Mouse (Mus musculus) embryonic facial prominence, embryonic 14.5 days (tissue): ENCODE results near the gene Cdc5l. TPM values are rescaled to one million over a fixed set of nuclear protein-coding genes. Genes with fewer than 3 reads are reported as not detected.
"Not testable (repeated sequence)": the region's sequence is repeated elsewhere in the genome, so short reads cannot be mapped to it uniquely, and the experiment has no call there.

Experiments used
- ATAC-seq: fragments of 200-750 bp; cut with Nextera tagmentation; 2 replicates; pipeline ENCODE4 v1.8.0; 2017; ENCODE audit warnings: low read depth, moderate number of reproducible peaks, moderate TSS enrichment
- DNase-seq: peaks from one replicate; pipeline ENCODE4 v3.0.0-alpha.2; 2015; ENCODE audit warnings: low spot score
- H3K27ac ChIP-seq: fragments of 300-500 bp; sonication (generic); replicated peaks from 2 replicates; pipeline ENCODE4 v1.5.1; 2014; ENCODE audit warnings: low read depth, mild to moderate bottlenecking, low read length, moderate library complexity
- H3K27me3 ChIP-seq: fragments of 300-500 bp; sonication (generic); replicated peaks from 2 replicates; pipeline ENCODE4 v1.6.1; 2014; ENCODE audit warnings: low read length; ENCODE audit not compliant: control insufficient read depth, insufficient read depth
- H3K36me3 ChIP-seq: fragments of 300-500 bp; sonication (generic); 2 replicates; pipeline ENCODE4 v1.6.1; 2014; ENCODE audit warnings: low read length, mixed read lengths; ENCODE audit not compliant: control insufficient read depth, insufficient read depth
- H3K4me1 ChIP-seq: fragments of 300-500 bp; sonication (generic); 2 replicates; pipeline ENCODE4 v1.6.1; 2014; ENCODE audit warnings: antibody characterized with exemption, low read length; ENCODE audit not compliant: control insufficient read depth, insufficient read depth
- H3K4me2 ChIP-seq: fragments of 300-500 bp; sonication (generic); 2 replicates; pipeline ENCODE4 v1.6.1; 2014; ENCODE audit warnings: low read depth, mild to moderate bottlenecking, low read length, moderate library complexity, mixed read lengths
- H3K4me3 ChIP-seq: fragments of 300-500 bp; sonication (generic); 2 replicates; pipeline ENCODE4 v1.5.1; 2014; ENCODE audit warnings: low read depth, mild to moderate bottlenecking, low read length
- H3K9ac ChIP-seq: fragments of 300-500 bp; sonication (generic); 2 replicates; pipeline ENCODE4 v1.6.1; 2014; ENCODE audit warnings: low read depth, mild to moderate bottlenecking, low read length, moderate library complexity, mixed read lengths
- H3K9me3 ChIP-seq: fragments of 300-500 bp; sonication (generic); 2 replicates; pipeline ENCODE4 v1.6.1; 2016; ENCODE audit warnings: low read length; ENCODE audit not compliant: control insufficient read depth
- WGBS: fragments of 180-500 bp; shearing (Covaris S2); extraction: QIAGEN DNeasy Blood & Tissue Kit; methylation state at CpG from one replicate; pipeline ENCODE4 v1.1.7; 2014; 5-methylcytosine and 5-hydroxymethylcytosine counted together
- polyA plus RNA-seq: library from polyadenylated mRNA; unstranded; fragments of >200 nt; fragmentation: Nextera tagmentation; extraction: Ambion mirVana; gene quantifications from 2 replicates; pipeline ENCODE4 v1.2.1, GENCODE M21; 2014

The Cdc5l gene
- polyA plus RNA-seq, 1 experiment from 2014 or later, result 60.1 TPM

DNA sequence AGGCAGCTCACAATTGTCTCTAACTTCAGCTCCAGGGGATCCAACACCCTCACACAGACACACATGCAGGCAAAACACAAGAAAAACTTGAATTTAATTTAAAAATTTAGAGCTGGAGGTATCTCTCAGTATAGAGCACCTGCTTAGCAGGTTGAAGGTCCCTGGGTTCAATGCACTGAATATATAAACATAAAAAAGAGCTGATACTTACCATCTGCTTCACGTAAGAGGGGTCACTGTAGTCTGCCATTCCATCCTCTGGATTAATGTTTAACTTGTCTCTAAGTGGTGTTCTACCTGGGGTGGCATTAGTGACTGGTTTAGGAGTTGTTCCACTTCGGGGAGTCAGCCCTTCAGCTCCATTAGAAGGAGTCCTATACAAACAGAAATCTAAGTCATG lies 21.9 kb downstream of the Cdc5l start:
- WGBS, result 89% methylated on average over 2 of the region's 2 CpGs
- not testable (repeated sequence) for DNase-seq, H3K4me2 ChIP-seq, ATAC-seq, H3K9ac ChIP-seq, H3K27ac ChIP-seq, H3K4me1 ChIP-seq, H3K4me3 ChIP-seq, H3K9me3 ChIP-seq, H3K27me3 ChIP-seq
- H3K36me3 ChIP-seq, result peaks cover 89% of the 10 kb centered on the region

DNA sequence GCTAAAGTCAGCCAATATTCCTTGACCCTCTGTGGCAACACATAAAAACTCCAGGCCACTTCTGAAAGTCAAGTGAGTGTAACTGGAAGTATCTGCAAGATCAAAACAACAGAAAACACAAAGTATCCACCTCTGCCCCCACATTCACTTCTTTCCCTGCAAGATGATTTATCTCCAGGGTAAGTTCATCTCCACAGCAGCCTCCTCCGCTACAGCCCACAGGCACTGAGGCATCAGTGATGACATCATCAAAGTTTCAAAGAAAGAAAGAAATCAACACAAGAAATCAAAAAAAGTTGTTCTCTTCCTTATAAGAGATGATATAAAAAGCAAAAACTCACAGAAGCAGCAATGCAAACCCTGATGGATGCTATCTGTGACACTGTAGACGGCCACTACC lies 24.8 kb downstream of the Cdc5l start:
- H3K9ac ChIP-seq, result no peak overlapping the region
- H3K27ac ChIP-seq, result no peak overlapping the region
- H3K27me3 ChIP-seq, result no peaks in the 10 kb centered on the region
- H3K4me3 ChIP-seq, result no peak overlapping the region
- H3K36me3 ChIP-seq, result peaks cover 86% of the 10 kb centered on the region
- ATAC-seq (no peak), DNase-seq (no peak)
- no peak overlapping the region for H3K4me2 ChIP-seq
- no peaks in the 10 kb centered on the region for H3K9me3 ChIP-seq
- 94% methylated on average over 2 of the region's 2 CpGs for WGBS
- H3K4me1 ChIP-seq, result no peaks in the 10 kb centered on the region

DNA sequence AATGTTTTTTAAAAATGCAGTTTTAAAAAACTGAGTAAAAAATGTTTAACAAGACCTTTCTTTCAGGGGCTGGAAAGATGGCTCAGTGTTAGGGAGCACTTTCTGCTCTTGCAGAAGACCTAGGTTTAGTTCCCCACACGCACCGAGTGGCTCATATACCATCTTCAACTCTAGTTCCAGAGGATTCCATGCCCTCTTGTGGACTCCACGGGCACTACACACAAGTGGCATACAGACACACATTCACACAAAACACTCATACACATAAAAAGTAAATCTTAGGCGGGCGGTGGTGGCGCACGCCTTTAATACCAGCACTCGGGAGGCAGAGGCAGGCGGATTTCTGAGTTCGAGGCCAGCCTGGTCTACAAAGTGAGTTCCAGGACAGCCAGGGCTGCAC lies 27.3 kb downstream of the Cdc5l start:
- Histone ChIP-seq H3K4me3 (no peak overlapping the region), H3K4me1 (peaks cover 8% of the 10 kb centered on the region; the same call in 1 of the 2 replicates), H3K4me2 (no peak overlapping the region), H3K36me3 (peaks cover 73% of the 10 kb centered on the region), H3K9ac (no peak overlapping the region), H3K27me3 (no peaks in the 10 kb centered on the region), H3K27ac (no peak overlapping the region), H3K9me3 (no peaks in the 10 kb centered on the region)
- ATAC-seq, result no peak
- DNase-seq, result no peak
- 97% methylated on average over 10 of the region's 10 CpGs for WGBS

DNA sequence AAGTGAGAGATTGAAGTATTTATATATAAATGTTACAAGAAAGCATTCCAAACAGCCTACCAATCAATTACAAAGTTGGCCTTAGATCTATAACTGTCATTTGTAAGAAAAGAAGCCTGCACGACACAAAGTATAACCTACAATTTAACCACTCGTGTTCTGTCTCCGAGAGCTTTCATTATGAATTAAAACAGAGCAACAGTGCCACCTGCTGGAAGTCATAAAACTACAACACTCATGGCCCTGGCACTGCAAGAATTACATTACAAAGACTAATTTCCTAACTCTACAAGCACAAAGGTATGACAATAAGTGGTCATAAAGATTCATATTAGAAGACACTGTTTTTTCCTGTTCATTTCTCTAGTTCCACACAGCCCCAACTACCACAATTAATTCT lies 30.3 kb downstream of the Cdc5l start:
- Histone ChIP-seq H3K27ac (no peak overlapping the region), H3K4me2 (0 out of 2 replicates have a peak overlapping the region, but pooled peaks have one; percentile 4), H3K4me1 (peaks cover 8% of the 10 kb centered on the region; the same call in 1 of the 2 replicates), H3K27me3 (no peaks in the 10 kb centered on the region), H3K9ac (no peak overlapping the region), H3K9me3 (no peaks in the 10 kb centered on the region), H3K36me3 (peaks cover 60% of the 10 kb centered on the region), H3K4me3 (no peak overlapping the region)
- WGBS, result 2% methylated on average over 3 of the region's 3 CpGs
- DNase-seq (peak; percentile 86), ATAC-seq (no peak)

DNA sequence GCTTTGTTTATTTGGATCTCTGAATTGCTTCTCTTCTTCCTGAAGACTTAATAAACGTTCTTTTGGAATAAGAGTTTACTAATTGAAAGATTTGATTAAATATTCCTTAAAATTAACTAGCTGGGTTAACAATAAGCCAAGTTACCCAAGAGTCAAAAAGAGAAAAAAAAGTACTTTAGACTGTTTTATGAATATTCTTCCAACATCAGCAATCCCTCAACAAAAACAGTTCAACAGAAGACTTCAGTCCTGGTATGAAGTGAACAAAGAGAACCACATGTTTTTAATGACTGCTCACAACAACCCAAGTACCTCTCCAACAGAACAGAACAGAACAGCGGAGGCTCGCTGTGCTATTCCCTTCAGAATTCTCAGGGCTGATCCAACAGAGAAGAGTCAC lies 30.9 kb downstream of the Cdc5l start:
- no peaks in the 10 kb centered on the region for H3K9me3 ChIP-seq
- DNase-seq, result no peak
- no peaks in the 10 kb centered on the region for H3K27me3 ChIP-seq
- peak overlapping the region; percentile 71 for H3K27ac ChIP-seq
- H3K9ac ChIP-seq, result no peak overlapping the region
- H3K4me1 ChIP-seq, result peaks cover 8% of the 10 kb centered on the region; the same call in 1 of the 2 replicates
- 0 out of 2 replicates have a peak overlapping the region, but pooled peaks have one; percentile 4 for H3K4me2 ChIP-seq
- 50% methylated on average over 3 of the region's 3 CpGs for WGBS
- ATAC-seq, result no peak
- peaks cover 61% of the 10 kb centered on the region for H3K36me3 ChIP-seq
- H3K4me3 ChIP-seq, result no peak overlapping the region

DNA sequence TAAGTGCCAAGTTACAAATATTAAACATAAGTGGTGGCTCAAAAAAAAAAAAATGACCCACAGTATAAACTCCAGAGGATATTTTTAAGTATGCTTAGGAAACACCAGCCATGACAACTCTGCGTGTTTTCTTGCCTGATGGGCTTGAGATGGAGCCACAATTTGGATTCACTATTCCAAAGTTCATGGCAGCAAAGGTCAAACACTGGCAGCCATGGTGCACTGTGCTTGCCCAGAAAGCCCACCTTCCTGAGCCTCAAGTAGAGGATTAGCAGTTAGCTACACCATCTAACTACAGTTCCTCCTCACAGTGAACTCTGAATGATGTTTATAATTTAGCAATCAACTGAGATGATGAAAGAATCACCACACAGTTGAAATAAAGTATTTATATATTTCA lies 31.4 kb downstream of the Cdc5l start:
- peaks cover 8% of the 10 kb centered on the region; the same call in 1 of the 2 replicates for H3K4me1 ChIP-seq
- H3K4me2 ChIP-seq, result no peak overlapping the region
- H3K9me3 ChIP-seq, result no peaks in the 10 kb centered on the region
- 0 out of 2 replicates have a peak overlapping the region, but pooled peaks have one; percentile 28 for H3K27ac ChIP-seq
- no peak overlapping the region for H3K9ac ChIP-seq
- no peak for DNase-seq
- no peak for ATAC-seq
- H3K27me3 ChIP-seq, result no peaks in the 10 kb centered on the region
- peaks cover 60% of the 10 kb centered on the region for H3K36me3 ChIP-seq
- 91% methylated on average over 1 of the region's 1 CpGs for WGBS
- H3K4me3 ChIP-seq, result no peak overlapping the region

DNA sequence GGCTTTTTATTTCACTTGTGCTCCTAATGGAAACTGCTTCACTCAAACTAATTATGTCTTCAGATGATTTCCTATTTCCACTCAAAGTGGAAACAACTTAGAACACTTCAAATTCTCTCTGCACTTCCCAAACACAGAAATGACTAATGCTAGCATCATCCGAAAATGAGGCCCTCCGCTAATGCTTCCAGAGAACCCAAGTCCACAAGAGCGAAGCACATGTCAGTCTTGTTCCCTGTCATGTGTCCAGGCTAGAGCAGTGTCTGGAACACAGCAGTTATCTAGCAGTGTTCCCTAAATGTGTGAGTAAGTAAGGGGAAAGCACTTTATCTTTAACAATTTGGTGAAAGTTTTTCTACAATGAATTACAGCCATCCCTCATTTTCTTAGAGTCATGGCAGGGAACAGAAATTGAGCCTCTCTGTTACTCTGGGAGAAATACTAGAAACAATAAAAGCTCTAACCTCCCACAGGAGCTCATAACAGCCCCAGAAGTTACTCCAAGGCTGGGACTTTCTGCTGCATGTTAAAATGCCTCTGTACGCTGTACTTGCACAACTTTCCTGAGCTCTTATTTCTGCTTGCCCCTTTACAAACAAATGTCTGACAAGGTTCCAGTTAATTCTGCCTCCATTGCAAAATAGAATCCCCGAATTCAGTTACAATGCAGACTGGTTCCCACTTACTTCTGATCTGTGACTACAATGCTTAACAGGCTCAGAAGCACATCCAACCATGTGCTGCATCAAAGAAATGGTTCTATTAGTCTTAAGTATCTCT lies 32.2 kb downstream of the Cdc5l start:
- Histone ChIP-seq H3K9me3 (no peaks in the 10 kb centered on the region), H3K4me2 (no peak overlapping the region), H3K27me3 (no peaks in the 10 kb centered on the region), H3K9ac (no peak overlapping the region), H3K4me3 (no peak overlapping the region), H3K27ac (no peak overlapping the region; the same call in 1 of the 2 replicates), H3K4me1 (peaks cover 8% of the 10 kb centered on the region; the same call in 1 of the 2 replicates), H3K36me3 (peaks cover 53% of the 10 kb centered on the region)
- no peak for DNase-seq
- WGBS, result 88% methylated on average over 5 of the region's 5 CpGs
- no peak for ATAC-seq

DNA sequence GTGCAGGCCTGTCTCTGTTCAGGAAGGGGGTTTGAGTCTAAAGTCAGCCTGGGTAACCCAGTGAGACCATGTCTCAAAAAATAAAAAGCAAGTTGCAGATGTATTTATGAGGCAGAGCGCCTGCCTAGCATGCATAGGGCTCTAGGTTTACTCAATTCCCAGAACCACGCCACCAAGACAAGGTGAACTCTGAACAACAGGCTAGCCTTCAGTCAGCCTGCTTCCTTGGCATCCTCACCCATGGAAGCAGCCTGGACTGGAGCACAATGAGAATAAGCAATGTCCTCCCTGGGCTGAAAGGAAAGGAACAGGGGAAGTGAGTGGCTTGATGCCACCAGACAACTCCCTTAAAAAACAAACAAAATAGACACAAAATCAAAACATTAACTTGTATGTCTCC lies 35.5 kb downstream of the Cdc5l start:
- Histone ChIP-seq H3K36me3 (peaks cover 49% of the 10 kb centered on the region), H3K27ac (no peak overlapping the region)
- WGBS, result 94% methylated on average over 2 of the region's 2 CpGs

DNA sequence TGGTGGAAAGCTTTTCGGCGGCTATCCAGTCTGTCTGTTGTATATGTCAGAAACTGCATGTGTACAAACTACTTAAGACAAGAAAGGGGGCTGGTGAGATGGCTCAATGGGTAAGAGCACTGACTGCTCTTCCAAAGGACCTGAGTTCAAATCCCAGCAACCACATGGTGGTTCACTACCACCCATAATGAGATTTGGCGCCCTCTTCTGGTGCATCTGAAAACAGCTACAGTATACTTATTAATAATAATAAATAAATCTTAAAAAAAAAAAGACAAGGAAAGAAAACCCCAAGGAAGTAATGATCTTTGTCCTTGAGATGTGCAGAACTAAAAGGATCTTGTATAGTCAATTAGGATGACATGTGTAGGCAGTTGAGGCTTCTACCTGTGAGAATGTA lies 36.0 kb downstream of the Cdc5l start:
- Histone ChIP-seq H3K27me3 (no peaks in the 10 kb centered on the region), H3K4me3 (no peak overlapping the region), H3K36me3 (peaks cover 50% of the 10 kb centered on the region), H3K9ac (no peak overlapping the region), H3K4me2 (no peak overlapping the region), H3K9me3 (no peaks in the 10 kb centered on the region), H3K27ac (no peak overlapping the region), H3K4me1 (0 out of 2 replicates have a peak, but pooled peaks cover 4% of the 10 kb centered on the region)
- no peak for DNase-seq
- WGBS, result 73% methylated on average over 3 of the region's 3 CpGs
- no peak for ATAC-seq

More for the DNA sequence above, 35.5 kb downstream of the Cdc5l start:
- Histone ChIP-seq H3K9ac (no peak overlapping the region), H3K4me1 (peaks cover 8% of the 10 kb centered on the region; the same call in 1 of the 2 replicates), H3K27me3 (no peaks in the 10 kb centered on the region), H3K9me3 (no peaks in the 10 kb centered on the region), H3K4me2 (no peak overlapping the region), H3K4me3 (no peak overlapping the region)
- ATAC-seq, result no peak
- no peak for DNase-seq
